12 mouse cellular contexts compared by ENCODE assay signal in genomic region chr4:106862767-106863370, GRCm38 (mm10). TPM values are rescaled to one million over a fixed set of nuclear protein-coding genes. Genes with fewer than 3 reads are reported as not detected.
DNase-seq lines count a peak whose midpoint lies in the region; ATAC-seq and TF ChIP-seq lines count a peak whose summit lies in the region.
"Had no signal": no experiment of that assay in that cellular context is flagged by ENCODE, and none has a peak within 500 bp of the region (broad histone marks: within the 10 kb centered on the region; RNA-seq: fewer than 3 reads in every experiment).

No protein-coding gene starts in this region.

- no peaks in the 10 kb centered on the region for H3K9me3 ChIP-seq in hindbrain, embryonic 12.5 days (replicated peaks)
- no peaks in the 10 kb centered on the region for H3K9me3 ChIP-seq in hindbrain, postnatal 0 days (ENCODE audit: low read length)
- no peaks in the 10 kb centered on the region for H3K9me3 ChIP-seq in midbrain, embryonic 10.5 days (replicated peaks)
- no peaks in the 10 kb centered on the region for H3K9me3 ChIP-seq in midbrain, embryonic 14.5 days (ENCODE audit: control insufficient read depth, low read length)
- no peaks in the 10 kb centered on the region for H3K9me3 ChIP-seq in embryonic facial prominence, embryonic 10.5 days
- H3K9me3 ChIP-seq in stomach, embryonic 16.5 days (replicated peaks; ENCODE audit: control insufficient read depth, low read length): no peaks in the 10 kb centered on the region
- H3K9me3 ChIP-seq: forebrain, embryonic 12.5 days; neural tube, embryonic 13.5 days had no signal

- TF ChIP-seq CTCF in hindbrain, postnatal 0 days (IDR thresholded peaks at IDR 0.05; ENCODE audit: low read depth): no peak

- H3K9ac ChIP-seq in hindbrain, embryonic 12.5 days: no peak overlapping the region
- no peak overlapping the region for H3K9ac ChIP-seq in hindbrain, postnatal 0 days (replicated peaks; ENCODE audit: low read length)
- H3K9ac ChIP-seq in midbrain, embryonic 14.5 days (replicated peaks; ENCODE audit: low read length): no peak overlapping the region
- peak overlapping the region; percentile 57 for H3K9ac ChIP-seq in stomach, embryonic 16.5 days (ENCODE audit: low read length)
- H3K9ac ChIP-seq: forebrain, embryonic 12.5 days had no signal

- H3K4me2 ChIP-seq in hindbrain, embryonic 12.5 days (replicated peaks): no peak overlapping the region
- H3K4me2 ChIP-seq in hindbrain, postnatal 0 days (ENCODE audit: low read depth, low read length): no peak overlapping the region
- no peak overlapping the region for H3K4me2 ChIP-seq in midbrain, embryonic 14.5 days (ENCODE audit: low read length)
- no peak overlapping the region for H3K4me2 ChIP-seq in stomach, embryonic 16.5 days (ENCODE audit: low read depth, low read length)
- H3K4me2 ChIP-seq: forebrain, embryonic 12.5 days; neural tube, embryonic 13.5 days had no signal

- H3K4me3 ChIP-seq in hindbrain, embryonic 12.5 days: no peak overlapping the region
- H3K4me3 ChIP-seq in hindbrain, postnatal 0 days (ENCODE audit: low read length): no peak overlapping the region
- H3K4me3 ChIP-seq in midbrain, embryonic 10.5 days: no peak overlapping the region
- no peak overlapping the region for H3K4me3 ChIP-seq in midbrain, embryonic 14.5 days (replicated peaks; ENCODE audit: low read depth, low read length)
- H3K4me3 ChIP-seq in embryonic facial prominence, embryonic 10.5 days: no peak overlapping the region
- no peak overlapping the region for H3K4me3 ChIP-seq in stomach, embryonic 16.5 days (replicated peaks; ENCODE audit: low read length)
- H3K4me3 ChIP-seq: forebrain, embryonic 12.5 days; neural tube, embryonic 13.5 days had no signal

- WGBS in hindbrain, embryonic 12.5 days: 37% methylated on average over 3 of the region's 3 CpGs
- WGBS in hindbrain, postnatal 0 days: 44% methylated on average over 3 of the region's 3 CpGs
- 45% methylated on average over 3 of the region's 3 CpGs for WGBS in midbrain, embryonic 10.5 days
- WGBS in midbrain, embryonic 14.5 days: 32% methylated on average over 3 of the region's 3 CpGs
- WGBS in embryonic facial prominence, embryonic 10.5 days: 35% methylated on average over 3 of the region's 3 CpGs
- 39% methylated on average over 3 of the region's 3 CpGs for WGBS in stomach, embryonic 16.5 days

- H3K4me1 ChIP-seq in hindbrain, embryonic 12.5 days: peaks cover 50% of the 10 kb centered on the region
- 0 out of 2 replicates have a peak, but pooled peaks cover 4% of the 10 kb centered on the region for H3K4me1 ChIP-seq in hindbrain, postnatal 0 days (ENCODE audit: insufficient read depth, low read length)
- H3K4me1 ChIP-seq in midbrain, embryonic 10.5 days: peaks cover 82% of the 10 kb centered on the region
- H3K4me1 ChIP-seq in midbrain, embryonic 14.5 days (ENCODE audit: control insufficient read depth, insufficient read depth, low read length): peaks cover 23% of the 10 kb centered on the region
- peaks cover 96% of the 10 kb centered on the region for H3K4me1 ChIP-seq in embryonic facial prominence, embryonic 10.5 days
- peaks cover 45% of the 10 kb centered on the region for H3K4me1 ChIP-seq in stomach, embryonic 16.5 days (ENCODE audit: control insufficient read depth, insufficient read depth, low read length)

- no peaks in the 10 kb centered on the region for H3K27me3 ChIP-seq in hindbrain, embryonic 12.5 days
- H3K27me3 ChIP-seq in hindbrain, postnatal 0 days (ENCODE audit: insufficient read depth, low read length): no peaks in the 10 kb centered on the region
- H3K27me3 ChIP-seq in midbrain, embryonic 10.5 days (ENCODE audit: low read depth, poor library complexity, severe bottlenecking): no peaks in the 10 kb centered on the region
- no peaks in the 10 kb centered on the region for H3K27me3 ChIP-seq in midbrain, embryonic 14.5 days (ENCODE audit: control insufficient read depth, insufficient read depth, low read length)
- no peaks in the 10 kb centered on the region for H3K27me3 ChIP-seq in embryonic facial prominence, embryonic 10.5 days (replicated peaks; ENCODE audit: low read depth, poor library complexity, severe bottlenecking)
- no peaks in the 10 kb centered on the region for H3K27me3 ChIP-seq in stomach, embryonic 16.5 days (ENCODE audit: control insufficient read depth, insufficient read depth, low read length)
- H3K27me3 ChIP-seq: neural tube, embryonic 13.5 days had no signal

- H3K36me3 ChIP-seq in hindbrain, embryonic 12.5 days: no peaks in the 10 kb centered on the region
- H3K36me3 ChIP-seq in hindbrain, postnatal 0 days (ENCODE audit: insufficient read depth, low read length): no peaks in the 10 kb centered on the region
- H3K36me3 ChIP-seq in midbrain, embryonic 10.5 days: no peaks in the 10 kb centered on the region
- H3K36me3 ChIP-seq in midbrain, embryonic 14.5 days (ENCODE audit: control insufficient read depth, insufficient read depth, low read length): no peaks in the 10 kb centered on the region
- H3K36me3 ChIP-seq in embryonic facial prominence, embryonic 10.5 days (replicated peaks): no peaks in the 10 kb centered on the region
- no peaks in the 10 kb centered on the region for H3K36me3 ChIP-seq in stomach, embryonic 16.5 days (ENCODE audit: control insufficient read depth, insufficient read depth, low read length)
- H3K36me3 ChIP-seq: forebrain, embryonic 12.5 days; neural tube, embryonic 13.5 days had no signal

- no peak for DNase-seq in hindbrain, postnatal 0 days (ENCODE audit: low spot score)
- DNase-seq in midbrain, embryonic 10.5 days (ENCODE audit: low spot score): no peak
- DNase-seq in midbrain, embryonic 14.5 days: no peak
- no peak for DNase-seq in embryonic facial prominence, embryonic 10.5 days (ENCODE audit: low spot score)
- no peak for DNase-seq in right cerebral cortex, postnatal 4 days
- DNase-seq: adrenal gland, adult 2 months; gastrocnemius, postnatal 25 days; kidney, adult 11 months had no signal

- peak overlapping the region; percentile 3; the same call in 1 of the 2 replicates for H3K27ac ChIP-seq in hindbrain, embryonic 12.5 days
- no peak overlapping the region for H3K27ac ChIP-seq in hindbrain, postnatal 0 days
- peak overlapping the region; percentile 74 for H3K27ac ChIP-seq in midbrain, embryonic 10.5 days (replicated peaks)
- no peak overlapping the region for H3K27ac ChIP-seq in midbrain, embryonic 14.5 days (replicated peaks; ENCODE audit: low read depth, low read length)
- H3K27ac ChIP-seq in embryonic facial prominence, embryonic 10.5 days (replicated peaks): peak overlapping the region; percentile 95
- peak overlapping the region; percentile 13; the same call in 1 of the 2 replicates for H3K27ac ChIP-seq in stomach, embryonic 16.5 days (ENCODE audit: low read length)
- H3K27ac ChIP-seq: forebrain, embryonic 12.5 days had no signal

- ATAC-seq in hindbrain, embryonic 12.5 days (ENCODE audit: low FRiP score): no peak
- no peak for ATAC-seq in hindbrain, postnatal 0 days
- no peak for ATAC-seq in midbrain, embryonic 14.5 days (ENCODE audit: low FRiP score, low TSS enrichment)
- no peak for ATAC-seq in stomach, embryonic 16.5 days (ENCODE audit: insufficient read depth, low FRiP score)

RNA-seq across cellular contexts. Expression of gene Ssbp3, which starts 47.6 kb away (rescaled TPM):
- 285 and 302 TPM in 2 replicates for polyA plus RNA-seq in hindbrain, embryonic 12.5 days (2016; fragmentation: Nextera tagmentation; extraction: Ambion mirVana)
- total RNA-seq in hindbrain, postnatal 0 days (2014; rRNA removed): 155 and 156 TPM in 2 replicates
- polyA plus RNA-seq in hindbrain, postnatal 0 days (2015; fragmentation: Nextera tagmentation; extraction: Ambion mirVana): 102 and 108 TPM in 2 replicates
- 119 and 136 TPM in 2 replicates for polyA plus RNA-seq in midbrain, embryonic 10.5 days (2016; fragmentation: Nextera tagmentation; extraction: Ambion mirVana)
- 147 and 187 TPM in 2 replicates for polyA plus RNA-seq in midbrain, embryonic 14.5 days (2014; fragmentation: Nextera tagmentation; extraction: Ambion mirVana)
- 147 TPM in 2 replicates for polyA plus RNA-seq in embryonic facial prominence, embryonic 10.5 days (2016; fragmentation: Nextera tagmentation; extraction: Ambion mirVana)
- 48.4 and 52.8 TPM in 2 replicates for polyA plus RNA-seq in stomach, embryonic 16.5 days (2015; fragmentation: Nextera tagmentation; extraction: Ambion mirVana)

RNA-seq across cellular contexts. Expression of gene Acot11, which starts 58.1 kb away (rescaled TPM):
- polyA plus RNA-seq in hindbrain, embryonic 12.5 days (2016; fragmentation: Nextera tagmentation; extraction: Ambion mirVana): 2.4 TPM in 2 replicates
- 11.1 and 12.2 TPM in 2 replicates for total RNA-seq in hindbrain, postnatal 0 days (2014; rRNA removed)
- polyA plus RNA-seq in hindbrain, postnatal 0 days (2015; fragmentation: Nextera tagmentation; extraction: Ambion mirVana): 2.0 and 2.7 TPM in 2 replicates
- polyA plus RNA-seq in midbrain, embryonic 10.5 days (2016; fragmentation: Nextera tagmentation; extraction: Ambion mirVana): 2.0 and 2.2 TPM in 2 replicates
- 0.78 and 1.3 TPM in 2 replicates for polyA plus RNA-seq in midbrain, embryonic 14.5 days (2014; fragmentation: Nextera tagmentation; extraction: Ambion mirVana)
- polyA plus RNA-seq in embryonic facial prominence, embryonic 10.5 days (2016; fragmentation: Nextera tagmentation; extraction: Ambion mirVana): 1.6 and 2.1 TPM in 2 replicates
- polyA plus RNA-seq in stomach, embryonic 16.5 days (2015; fragmentation: Nextera tagmentation; extraction: Ambion mirVana): 7.9 and 10.5 TPM in 2 replicates

Comparison
In these comparisons a context has a peak if more than half of its experiments do, and no peak if none do; other contexts are left out.
1. H3K27ac ChIP-seq: peak in hindbrain, embryonic 12.5 days (single experiment), midbrain, embryonic 10.5 days (single experiment), embryonic facial prominence, embryonic 10.5 days (single experiment) and stomach, embryonic 16.5 days (single experiment); none in hindbrain, postnatal 0 days (single experiment) and midbrain, embryonic 14.5 days (single experiment).